Mouse (Mus musculus): ENCODE measurements around the gene B230307C23Rik. TPM values are rescaled to one million over a fixed set of nuclear protein-coding genes. Genes with fewer than 3 reads are reported as not detected.
"Not testable (repeated sequence)": the region's sequence is repeated elsewhere in the genome, so short reads cannot be mapped to it uniquely, and the experiment has no call there.

The B230307C23Rik gene
- total RNA-seq, 2 experiments from 2014 or later = 5.4 to 5.5 TPM

DNA sequence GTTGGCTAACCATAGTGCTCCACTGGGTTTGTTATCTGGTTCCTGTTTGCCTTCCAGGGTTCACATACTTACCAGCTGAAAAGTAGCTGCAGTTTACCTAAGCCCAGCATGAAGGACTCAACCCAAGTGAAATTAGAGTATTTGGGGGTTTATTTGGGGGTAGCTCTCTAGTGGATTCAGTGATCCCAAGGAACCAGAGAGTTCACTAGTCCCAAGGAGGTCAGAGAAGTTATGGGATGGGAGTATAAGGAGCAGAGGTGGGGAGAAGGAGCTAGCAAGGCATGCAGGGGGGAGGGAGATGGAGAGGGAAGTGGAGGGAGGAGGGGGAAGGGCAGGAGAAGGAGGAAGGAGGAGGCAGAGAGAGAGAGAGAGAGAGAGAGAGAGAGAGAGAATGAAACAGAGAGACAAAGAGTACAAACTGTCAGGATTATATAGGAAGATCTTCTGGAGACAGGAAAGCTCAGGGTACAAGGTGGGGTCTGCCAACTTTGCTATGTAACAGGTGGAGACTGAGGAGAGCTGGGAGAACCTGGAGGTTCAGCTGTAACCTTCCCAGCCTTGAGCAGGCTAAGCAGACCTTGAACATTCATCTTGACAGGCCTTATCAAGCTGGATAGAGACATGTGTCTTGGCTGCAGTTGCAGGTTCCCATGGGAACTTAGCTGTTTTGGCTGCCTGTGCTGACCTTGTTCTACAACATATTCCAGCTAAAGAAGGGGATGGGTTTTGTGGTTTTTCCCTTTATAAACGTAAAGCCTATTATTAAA is 1.1 kb upstream of the B230307C23Rik start:
- intact Hi-C loops (cut with DNase I; ENCODE audit: low total_unique reads) = no loop called here
- DNase-seq = peak; percentile 12

DNA sequence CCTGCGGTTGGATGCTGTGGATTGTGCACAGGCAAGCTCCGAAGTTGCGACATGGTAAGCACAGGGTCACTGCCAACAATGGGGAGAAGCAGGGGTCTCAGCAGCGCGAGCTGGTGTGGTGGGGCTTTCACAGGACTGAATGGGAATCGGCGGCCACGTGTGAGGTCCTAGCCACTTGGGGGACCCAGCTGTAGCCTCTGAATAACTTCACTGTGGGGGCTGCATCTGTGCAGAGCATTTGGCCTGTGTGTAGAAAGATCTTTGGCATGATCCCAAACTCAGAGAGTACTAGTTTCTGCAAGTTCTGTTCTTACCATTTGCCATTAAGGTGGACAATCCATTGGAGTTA is 242 bp downstream of the B230307C23Rik start:
- intact Hi-C loops (cut with DNase I; ENCODE audit: low total_unique reads) = not testable (repeated sequence)

DNA sequence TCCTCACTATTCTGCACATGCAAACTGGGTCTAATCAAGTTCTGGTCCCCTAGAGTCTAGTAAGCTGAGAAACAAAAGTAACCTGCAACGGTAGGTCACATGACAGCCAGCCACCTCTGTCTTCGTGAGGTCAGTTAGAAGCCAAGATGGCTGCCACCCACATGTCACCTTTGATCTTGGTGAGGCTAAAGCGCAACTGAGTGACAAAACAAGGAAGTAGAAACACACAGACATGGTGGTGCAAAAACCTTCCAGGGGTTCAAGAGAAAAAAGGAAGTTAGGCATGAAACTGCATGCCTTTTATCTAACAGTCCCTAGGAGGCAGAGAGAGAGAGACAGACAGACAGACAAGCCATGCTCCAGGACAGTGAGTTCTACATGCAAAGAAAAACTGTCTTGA is 25.0 kb downstream of the B230307C23Rik start:
- DNase-seq = no peak
- intact Hi-C loops (cut with DNase I; ENCODE audit: low total_unique reads) = no loop called here

More for the DNA sequence above, 242 bp downstream of the B230307C23Rik start:
- DNase-seq = not testable (repeated sequence)

DNA sequence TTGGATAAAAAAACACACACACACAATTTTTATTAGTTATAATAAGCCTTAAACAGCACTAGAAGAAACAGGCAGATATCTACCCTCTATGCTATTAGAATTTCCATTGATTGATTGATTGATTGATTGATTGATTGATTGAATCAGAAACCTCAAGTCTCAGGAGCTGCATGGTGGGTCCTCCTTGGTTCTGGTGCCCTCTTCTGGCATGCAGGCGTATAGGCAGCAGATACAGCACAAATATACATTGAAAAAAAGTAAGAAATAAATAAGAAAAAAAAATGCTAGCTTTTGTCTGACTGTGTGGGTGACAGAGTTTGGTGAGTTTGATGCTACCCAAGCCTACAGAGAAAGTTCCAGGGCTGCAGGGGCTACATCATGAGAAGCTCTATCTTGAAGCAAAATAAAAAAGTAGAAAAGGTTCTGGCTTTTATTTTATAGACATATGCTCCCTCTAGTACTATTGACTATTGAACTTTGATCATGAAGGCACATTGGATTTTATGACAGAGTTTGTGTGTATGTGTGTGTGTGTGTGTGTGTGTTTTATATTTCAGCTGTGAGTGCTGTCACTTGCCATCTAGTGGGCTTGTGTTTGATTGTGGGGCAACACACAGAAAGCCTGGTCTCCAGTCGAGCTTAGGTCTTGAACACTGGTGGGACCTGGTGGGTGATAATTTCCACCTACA is 25.7 kb downstream of the B230307C23Rik start:
- intact Hi-C loops (cut with DNase I; ENCODE audit: low total_unique reads) = no loop called here
- no peak for DNase-seq

DNA sequence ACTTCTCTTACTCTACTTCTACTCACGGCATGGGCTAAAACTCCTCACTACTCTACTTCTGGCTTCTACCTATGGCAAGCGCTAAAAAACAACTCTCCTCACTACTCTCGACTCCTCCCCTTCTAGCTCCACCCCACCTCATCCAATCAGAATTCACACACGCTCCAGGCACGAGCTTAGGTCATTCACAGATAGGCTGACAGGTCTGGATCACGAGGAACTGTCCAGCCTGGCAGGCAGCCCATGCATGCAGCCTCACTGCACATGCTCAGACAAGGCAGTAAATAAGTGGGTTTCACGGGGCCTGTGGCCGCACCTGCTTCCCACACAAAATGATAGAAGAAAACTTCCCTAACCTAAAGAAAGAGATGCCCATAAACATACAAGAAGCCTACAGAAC is 29.1 kb downstream of the B230307C23Rik start:
- DNase-seq; intact Hi-C loops (cut with DNase I; ENCODE audit: low total_unique reads): not testable (repeated sequence)

DNA sequence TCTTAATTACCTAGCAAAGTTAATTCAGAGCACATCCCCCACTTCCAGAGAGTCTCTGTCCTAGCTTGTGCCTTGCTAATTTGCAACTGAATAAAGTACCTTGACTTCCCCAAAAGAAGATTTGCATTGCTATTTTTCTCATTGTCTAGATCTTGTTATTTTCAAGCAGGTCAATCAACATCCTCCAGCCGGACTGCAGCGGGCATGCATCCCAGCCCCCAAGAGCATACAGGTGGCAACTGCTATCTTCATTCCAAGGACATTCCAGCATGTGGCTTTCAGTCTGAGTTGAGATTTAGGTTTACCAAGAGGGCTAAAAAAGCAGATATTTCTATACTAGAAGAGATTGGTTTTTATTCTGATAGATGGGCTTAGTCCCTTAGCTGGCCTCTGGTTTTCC is 37.9 kb downstream of the B230307C23Rik start:
- intact Hi-C loops (cut with DNase I; ENCODE audit: low total_unique reads); DNase-seq: not testable (repeated sequence)

DNA sequence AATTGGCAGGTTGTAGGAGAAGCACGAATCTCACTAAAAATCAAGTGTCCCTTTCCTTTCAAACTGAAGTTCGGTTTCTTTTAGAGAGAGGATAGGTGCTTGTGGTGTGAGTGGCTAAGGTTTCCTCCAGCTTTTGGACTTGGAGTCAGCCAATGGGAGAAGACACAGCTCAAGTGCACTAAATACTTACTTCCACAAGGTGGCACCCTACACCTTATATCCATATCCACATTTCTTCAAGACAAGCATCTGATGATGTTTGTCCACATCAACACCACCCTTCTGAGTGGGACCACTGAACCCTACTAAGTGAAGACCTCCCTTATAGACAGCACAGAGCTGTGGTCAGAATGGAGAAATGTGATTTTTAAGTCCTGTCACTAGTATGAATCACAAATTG is 44.6 kb downstream of the B230307C23Rik start:
- DNase-seq = no peak

DNA sequence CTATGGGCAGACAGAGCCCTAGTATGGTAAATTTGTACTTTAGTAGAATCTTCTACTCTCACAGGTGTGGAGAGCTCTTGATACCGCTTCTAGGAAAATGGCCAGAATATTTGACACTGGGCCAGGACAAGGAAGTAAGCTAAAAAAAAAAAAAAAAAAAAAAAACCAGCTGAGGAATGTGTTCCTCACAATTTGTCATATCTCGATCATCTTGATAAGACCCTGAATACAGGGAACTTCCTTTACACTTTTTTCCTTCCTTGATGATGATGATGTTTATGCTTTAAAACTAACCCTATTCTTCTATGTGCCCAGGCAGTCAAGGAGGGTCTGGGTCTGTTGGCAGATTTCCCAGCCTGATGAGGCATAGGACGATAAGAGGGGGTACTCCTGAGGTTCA is 82.3 kb downstream of the B230307C23Rik start:
- not testable (repeated sequence) for DNase-seq

More for the DNA sequence above, 44.6 kb downstream of the B230307C23Rik start:
- intact Hi-C loops (cut with DNase I; ENCODE audit: low total_unique reads) = no loop called here

DNA sequence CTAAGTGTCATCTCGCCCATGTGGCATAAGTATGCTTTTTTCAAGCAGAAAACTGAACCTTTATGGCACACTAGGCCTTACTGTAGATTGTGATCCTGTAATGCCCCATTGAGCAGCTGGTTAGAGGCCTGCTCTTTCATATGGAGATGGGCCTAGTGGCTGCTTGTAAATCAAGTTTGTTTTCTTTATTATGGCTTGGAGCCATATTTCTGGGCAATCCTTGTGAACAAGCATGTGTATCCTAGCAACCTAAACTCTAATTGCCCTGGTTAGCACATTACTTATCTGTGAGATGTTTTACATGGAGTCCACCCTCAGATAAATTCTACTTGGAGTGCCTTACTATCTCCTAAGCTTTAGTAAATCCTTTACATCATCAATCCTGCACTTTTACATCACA is 84.0 kb downstream of the B230307C23Rik start:
- intact Hi-C loops (cut with DNase I; ENCODE audit: low total_unique reads); DNase-seq: not testable (repeated sequence)

More for the DNA sequence above, 82.3 kb downstream of the B230307C23Rik start:
- intact Hi-C loops (cut with DNase I; ENCODE audit: low total_unique reads) = not testable (repeated sequence)

Other genes starting within 250 kb of the B230307C23Rik start
- gene Ripk4, start 233.5 kb upstream of the B230307C23Rik start, total RNA-seq (2021) = not detected
- gene Prdm15, start 145.5 kb upstream of the B230307C23Rik start, total RNA-seq (2021) = 1 to 10 TPM; 3.7 to 5.9 TPM
- gene C2cd2, start 34.7 kb upstream of the B230307C23Rik start, total RNA-seq (2021) = 100 to 1,000 TPM in 1 of 2 experiments, 10 to 100 TPM in 1; 83.9 to 109 TPM
- gene Zbtb21, start 34.7 kb upstream of the B230307C23Rik start, total RNA-seq (2021) = 1 to 10 TPM; 7.7 to 7.8 TPM
- gene A630089N07Rik, start 85.1 kb downstream of the B230307C23Rik start, total RNA-seq (2021) = 1 to 10 TPM; 3.1 to 3.8 TPM

Data from gastrocnemius, postnatal 14 days (tissue).